Mouse (Mus musculus) testis, adult 2 months (tissue): Measurements from ENCODE around the gene Ankrd13d. TPM values are rescaled to one million over a fixed set of nuclear protein-coding genes. Genes with fewer than 3 reads are reported as not detected.

Experiments
- H3K27ac ChIP-seq: fragments of 200-500 bp; 2 replicates; pipeline ENCODE4 v1.5.1; 2012; ENCODE audit warnings: low read depth, low read length; ENCODE audit not compliant: control insufficient read depth, insufficient read depth
- H3K27me3 ChIP-seq: fragments of 200-500 bp; 2 replicates; pipeline ENCODE4 v1.6.1; 2012; ENCODE audit warnings: mild to moderate bottlenecking, low read length, moderate library complexity; ENCODE audit not compliant: control insufficient read depth, insufficient read depth
- H3K36me3 ChIP-seq: fragments of 200-500 bp; 2 replicates; pipeline ENCODE4 v1.6.1; 2012; ENCODE audit warnings: mild to moderate bottlenecking, low read length; ENCODE audit not compliant: control insufficient read depth, insufficient read depth
- H3K4me1 ChIP-seq: fragments of 200-500 bp; 2 replicates; pipeline ENCODE4 v1.6.1; 2012; ENCODE audit warnings: low read length; ENCODE audit not compliant: control insufficient read depth, insufficient read depth
- H3K4me3 ChIP-seq: fragments of 200-500 bp; 2 replicates; pipeline ENCODE4 v1.5.1; 2012; ENCODE audit warnings: low read depth, mild to moderate bottlenecking, low read length, moderate library complexity, mixed read lengths; ENCODE audit not compliant: control insufficient read depth
- CTCF ChIP-seq: fragments of 200-500 bp; IDR thresholded peaks from 2 replicates; pipeline ENCODE4 v1.5.1; 2012; ENCODE audit warnings: low read depth, mild to moderate bottlenecking, inconsistent platforms, low read length, moderate library complexity; ENCODE audit not compliant: control insufficient read depth, insufficient read depth, insufficient replicate concordance
- POLR2A ChIP-seq: fragments of 200-500 bp; IDR thresholded peaks from 2 replicates; pipeline ENCODE4 v1.6.1; 2012; ENCODE audit warnings: low read depth, mild to moderate bottlenecking, inconsistent platforms, low read length, moderate library complexity; ENCODE audit not compliant: control insufficient read depth
- polyA plus RNA-seq: library from polyadenylated mRNA; depleted of rRNA; stranded (reverse); fragments of >200 nt; gene quantifications from 2 replicates; pipeline ENCODE4 v1.2.3, GENCODE M21; 2012

Gene Ankrd13d
- polyA plus RNA-seq, 1 experiment: 6.1 TPM

- no peak overlapping the region for H3K27ac ChIP-seq
- no peak for TF ChIP-seq POLR2A
- no peak for TF ChIP-seq CTCF
- H3K4me1 ChIP-seq: no peaks in the 10 kb centered on the region
- no peaks in the 10 kb centered on the region for H3K27me3 ChIP-seq
- H3K36me3 ChIP-seq: peaks cover 1% of the 10 kb centered on the region
- no peak overlapping the region for H3K4me3 ChIP-seq
Measured at GRCm38 (mm10) chr19:4321622-4322021, 38.7 kb upstream of the Ankrd13d start.

- TF ChIP-seq POLR2A (no peak), CTCF (no peak)
- no peaks in the 10 kb centered on the region for H3K4me1 ChIP-seq
Measured at GRCm38 (mm10) chr19:4319272-4319671, 36.3 kb upstream of the Ankrd13d start.

GRCm38 (mm10) chr19:4317181-4317580 lies 34.2 kb upstream of the Ankrd13d start:
- H3K4me3 ChIP-seq: no peak overlapping the region
- TF ChIP-seq CTCF: no peak
- no peak for TF ChIP-seq POLR2A
- no peaks in the 10 kb centered on the region; the same call in 1 of the 2 replicates for H3K36me3 ChIP-seq
- H3K27me3 ChIP-seq: no peaks in the 10 kb centered on the region
- no peaks in the 10 kb centered on the region for H3K4me1 ChIP-seq
- no peak overlapping the region for H3K27ac ChIP-seq

More at GRCm38 (mm10) chr19:4319272-4319671, 36.3 kb upstream of the Ankrd13d start:
- no peaks in the 10 kb centered on the region for H3K27me3 ChIP-seq
- no peak overlapping the region for H3K27ac ChIP-seq
- peaks cover 1% of the 10 kb centered on the region for H3K36me3 ChIP-seq
- H3K4me3 ChIP-seq: no peak overlapping the region

- TF ChIP-seq CTCF (no peak), POLR2A (no peak)
- no peaks in the 10 kb centered on the region; the same call in 1 of the 2 replicates for H3K36me3 ChIP-seq
- H3K4me1 ChIP-seq: no peaks in the 10 kb centered on the region
- no peak overlapping the region for H3K27ac ChIP-seq
- no peak overlapping the region for H3K4me3 ChIP-seq
- no peaks in the 10 kb centered on the region for H3K27me3 ChIP-seq
Measured at GRCm38 (mm10) chr19:4315223-4315944, 32.4 kb upstream of the Ankrd13d start.

- H3K27me3 ChIP-seq: no peaks in the 10 kb centered on the region
- peak overlapping the region; percentile 15 for H3K4me3 ChIP-seq
- TF ChIP-seq CTCF (peak; percentile 65; the same call in 1 of the 2 replicates), POLR2A (no peak)
- H3K27ac ChIP-seq: no peak overlapping the region
- H3K4me1 ChIP-seq: peaks cover 5% of the 10 kb centered on the region
- H3K36me3 ChIP-seq: no peaks in the 10 kb centered on the region
Measured at GRCm38 (mm10) chr19:4309776-4310185, 26.8 kb upstream of the Ankrd13d start.

- Histone ChIP-seq H3K27me3 (no peaks in the 10 kb centered on the region), H3K4me1 (peaks cover 10% of the 10 kb centered on the region), H3K4me3 (peak overlapping the region; percentile 15), H3K36me3 (no peaks in the 10 kb centered on the region), H3K27ac (no peak overlapping the region)
- TF ChIP-seq POLR2A: no peak
- no peak for TF ChIP-seq CTCF
Measured at GRCm38 (mm10) chr19:4309302-4309701, 26.4 kb upstream of the Ankrd13d start.

- peak within 1 kb of the TSS; percentile 92 for H3K4me3 ChIP-seq
- TF ChIP-seq CTCF (peak; percentile 78), POLR2A (no peak)
- H3K27me3 ChIP-seq: no peaks in the 10 kb centered on the region
- peaks cover 12% of the 10 kb centered on the region for H3K4me1 ChIP-seq
- H3K36me3 ChIP-seq: no peaks in the 10 kb centered on the region
- H3K27ac ChIP-seq: peak within 1 kb of the TSS; percentile 69
Measured at GRCm38 (mm10) chr19:4306190-4306577, 23.2 kb upstream of the Ankrd13d start, which contains the start of gene Grk2. Gene Grk2, minus strand, starts transcription at chr19:4306222.
